Mouse (Mus musculus): ENCODE data around the gene Bicra. TPM values are rescaled to one million over a fixed set of nuclear protein-coding genes. Genes with fewer than 3 reads are reported as not detected.

Bicra gene
- polyA plus RNA-seq, 1 experiment: 10.2 TPM

DNA sequence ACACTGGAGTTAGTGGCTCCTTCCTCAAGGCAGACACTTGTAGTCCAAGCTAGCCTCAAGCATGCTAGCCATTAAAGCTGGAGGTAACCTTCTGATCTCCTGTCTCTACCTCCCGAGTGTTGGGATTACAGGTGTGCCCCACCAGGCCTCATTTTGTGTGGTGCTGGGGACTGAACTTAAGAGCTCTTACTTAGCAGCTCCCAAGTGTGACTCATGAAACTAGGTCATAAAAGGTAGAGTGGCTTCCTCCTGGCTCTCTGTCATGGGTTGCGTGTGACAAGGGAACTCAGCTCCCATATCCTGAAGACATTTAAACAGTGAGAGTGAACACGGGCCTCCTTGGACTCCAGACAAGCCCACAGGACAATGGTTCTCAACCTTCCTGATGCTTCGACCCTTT, 53.9 kb downstream of the Bicra start:
- no peak overlapping the region for H3K27ac ChIP-seq (ENCODE audit: insufficient read depth, low read length)
- H3K27me3 ChIP-seq (ENCODE audit: control insufficient read depth, insufficient read depth, low read length, poor library complexity, severe bottlenecking): no peaks in the 10 kb centered on the region
- no peak overlapping the region for H3K4me3 ChIP-seq (ENCODE audit: low read depth, low read length)
- no peaks in the 10 kb centered on the region for H3K9me3 ChIP-seq (replicated peaks; ENCODE audit: control insufficient read depth, insufficient read depth, low read length, poor library complexity, severe bottlenecking)
- no peak overlapping the region for H3K9ac ChIP-seq (ENCODE audit: low read depth, poor library complexity, severe bottlenecking)
- TF ChIP-seq POLR2A (IDR thresholded peaks at IDR 0.05; ENCODE audit: insufficient read depth, low read length) (no peak), EP300 (IDR thresholded peaks at IDR 0.05; ENCODE audit: insufficient read depth, low read depth, low read length) (no peak), CTCF (IDR thresholded peaks at IDR 0.05; ENCODE audit: low read depth, low read length) (no peak)
- no peaks in the 10 kb centered on the region for H3K36me3 ChIP-seq (ENCODE audit: control insufficient read depth, insufficient read depth, low read length, poor library complexity, severe bottlenecking)
- H3K4me1 ChIP-seq (ENCODE audit: control insufficient read depth, insufficient read depth, low read length): no peaks in the 10 kb centered on the region

DNA sequence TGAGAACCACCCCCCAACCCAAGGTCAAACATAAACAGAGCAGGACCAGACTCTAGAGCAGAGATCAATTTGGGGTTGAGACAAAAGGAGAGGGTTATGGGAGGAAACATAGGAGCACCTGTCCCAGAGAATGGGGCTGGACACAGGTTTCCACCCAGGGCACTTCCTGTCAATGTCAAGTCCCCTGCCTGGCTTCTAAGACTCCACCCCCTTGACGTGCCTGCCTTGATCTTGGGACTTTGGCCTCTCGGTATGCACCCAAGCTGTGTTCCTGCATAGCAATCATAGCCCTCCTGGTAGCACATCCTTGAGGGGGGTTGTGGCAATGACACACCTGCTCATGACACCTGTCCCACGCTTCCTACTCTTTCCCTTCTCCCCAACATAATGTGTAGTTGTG, 54.6 kb downstream of the Bicra start:
- H3K9ac ChIP-seq (ENCODE audit: low read depth, poor library complexity, severe bottlenecking): no peak overlapping the region
- H3K27ac ChIP-seq (ENCODE audit: insufficient read depth, low read length): no peak overlapping the region
- H3K9me3 ChIP-seq (replicated peaks; ENCODE audit: control insufficient read depth, insufficient read depth, low read length, poor library complexity, severe bottlenecking): no peaks in the 10 kb centered on the region
- H3K4me1 ChIP-seq (ENCODE audit: control insufficient read depth, insufficient read depth, low read length): no peaks in the 10 kb centered on the region
- no peaks in the 10 kb centered on the region for H3K36me3 ChIP-seq (ENCODE audit: control insufficient read depth, insufficient read depth, low read length, poor library complexity, severe bottlenecking)
- no peak overlapping the region for H3K4me3 ChIP-seq (ENCODE audit: low read depth, low read length)
- no peaks in the 10 kb centered on the region for H3K27me3 ChIP-seq (ENCODE audit: control insufficient read depth, insufficient read depth, low read length, poor library complexity, severe bottlenecking)
- TF ChIP-seq EP300 (IDR thresholded peaks at IDR 0.05; ENCODE audit: insufficient read depth, low read depth, low read length) (no peak), POLR2A (IDR thresholded peaks at IDR 0.05; ENCODE audit: insufficient read depth, low read length) (no peak), CTCF (IDR thresholded peaks at IDR 0.05; ENCODE audit: low read depth, low read length) (no peak)

DNA sequence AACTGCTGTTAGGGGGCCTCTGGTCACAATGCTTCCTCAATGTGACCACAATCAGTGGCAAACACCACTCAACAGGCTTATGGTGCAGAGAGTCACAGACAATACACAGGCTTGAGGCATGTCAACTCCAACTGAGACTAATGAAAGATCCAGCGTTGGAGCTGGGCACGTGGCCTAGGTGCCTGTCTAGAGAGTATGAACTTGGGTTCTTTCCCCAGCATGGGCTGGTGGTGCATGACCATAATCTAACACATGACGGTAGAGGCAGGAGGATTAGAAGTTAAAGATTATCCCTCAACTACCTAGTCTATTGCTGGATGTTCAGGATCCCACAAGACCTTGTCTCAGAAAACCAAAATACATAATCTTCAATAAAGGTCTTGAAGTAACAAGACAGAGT, 56.0 kb downstream of the Bicra start:
- Histone ChIP-seq H3K4me1 (ENCODE audit: control insufficient read depth, insufficient read depth, low read length) (no peaks in the 10 kb centered on the region), H3K9ac (ENCODE audit: low read depth, poor library complexity, severe bottlenecking) (no peak overlapping the region), H3K27me3 (ENCODE audit: control insufficient read depth, insufficient read depth, low read length, poor library complexity, severe bottlenecking) (no peaks in the 10 kb centered on the region), H3K36me3 (ENCODE audit: control insufficient read depth, insufficient read depth, low read length, poor library complexity, severe bottlenecking) (no peaks in the 10 kb centered on the region), H3K4me3 (ENCODE audit: low read depth, low read length) (no peak overlapping the region), H3K27ac (ENCODE audit: insufficient read depth, low read length) (no peak overlapping the region), H3K9me3 (replicated peaks; ENCODE audit: control insufficient read depth, insufficient read depth, low read length, poor library complexity, severe bottlenecking) (no peaks in the 10 kb centered on the region)
- no peak for TF ChIP-seq EP300 (IDR thresholded peaks at IDR 0.05; ENCODE audit: insufficient read depth, low read depth, low read length)

DNA sequence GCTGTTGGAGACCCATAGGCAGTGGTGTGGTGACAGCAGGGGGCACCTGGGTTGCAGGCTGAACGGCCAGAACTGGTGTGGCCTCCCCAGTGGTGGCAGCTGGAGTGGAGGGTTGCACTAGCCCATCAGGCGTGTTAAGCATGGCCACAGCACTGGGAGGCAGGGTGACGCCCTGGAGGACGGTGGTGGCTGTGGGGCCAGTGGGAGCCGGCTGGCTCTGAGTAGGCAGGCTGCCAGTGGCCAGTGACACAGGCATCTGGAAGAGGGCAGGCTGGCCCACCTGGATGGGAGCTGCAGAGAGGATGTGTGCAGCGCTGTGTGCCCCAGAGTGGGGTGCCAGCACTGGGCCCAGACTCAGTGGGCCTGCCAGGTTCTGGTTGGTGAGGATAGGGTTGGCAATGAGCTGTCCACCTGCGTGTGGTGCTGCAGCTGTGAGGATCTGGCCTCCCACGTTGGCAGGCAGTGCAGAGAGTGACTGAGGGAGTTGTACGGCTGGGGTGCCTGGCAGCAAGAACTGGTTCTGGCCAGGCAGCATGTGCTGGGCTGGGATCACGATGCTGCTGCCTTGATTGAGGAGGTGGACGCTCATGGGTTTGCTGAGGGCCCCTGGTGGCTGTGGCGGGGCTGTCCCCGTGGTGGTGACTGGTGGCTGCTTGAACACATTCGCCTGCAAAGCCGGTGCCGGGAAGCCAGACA, 59.9 kb downstream of the Bicra start:
- Histone ChIP-seq H3K27ac (ENCODE audit: insufficient read depth, low read length) (no peak overlapping the region), H3K27me3 (ENCODE audit: control insufficient read depth, insufficient read depth, low read length, poor library complexity, severe bottlenecking) (no peaks in the 10 kb centered on the region), H3K9ac (ENCODE audit: low read depth, poor library complexity, severe bottlenecking) (no peak overlapping the region), H3K4me3 (ENCODE audit: low read depth, low read length) (no peak overlapping the region), H3K4me1 (ENCODE audit: control insufficient read depth, insufficient read depth, low read length) (no peaks in the 10 kb centered on the region), H3K36me3 (ENCODE audit: control insufficient read depth, insufficient read depth, low read length, poor library complexity, severe bottlenecking) (no peaks in the 10 kb centered on the region), H3K9me3 (replicated peaks; ENCODE audit: control insufficient read depth, insufficient read depth, low read length, poor library complexity, severe bottlenecking) (no peaks in the 10 kb centered on the region)
- no peak for TF ChIP-seq CTCF (IDR thresholded peaks at IDR 0.05; ENCODE audit: low read depth, low read length)
- TF ChIP-seq EP300 (IDR thresholded peaks at IDR 0.05; ENCODE audit: insufficient read depth, low read depth, low read length): no peak
- TF ChIP-seq POLR2A (IDR thresholded peaks at IDR 0.05; ENCODE audit: insufficient read depth, low read length): no peak

DNA sequence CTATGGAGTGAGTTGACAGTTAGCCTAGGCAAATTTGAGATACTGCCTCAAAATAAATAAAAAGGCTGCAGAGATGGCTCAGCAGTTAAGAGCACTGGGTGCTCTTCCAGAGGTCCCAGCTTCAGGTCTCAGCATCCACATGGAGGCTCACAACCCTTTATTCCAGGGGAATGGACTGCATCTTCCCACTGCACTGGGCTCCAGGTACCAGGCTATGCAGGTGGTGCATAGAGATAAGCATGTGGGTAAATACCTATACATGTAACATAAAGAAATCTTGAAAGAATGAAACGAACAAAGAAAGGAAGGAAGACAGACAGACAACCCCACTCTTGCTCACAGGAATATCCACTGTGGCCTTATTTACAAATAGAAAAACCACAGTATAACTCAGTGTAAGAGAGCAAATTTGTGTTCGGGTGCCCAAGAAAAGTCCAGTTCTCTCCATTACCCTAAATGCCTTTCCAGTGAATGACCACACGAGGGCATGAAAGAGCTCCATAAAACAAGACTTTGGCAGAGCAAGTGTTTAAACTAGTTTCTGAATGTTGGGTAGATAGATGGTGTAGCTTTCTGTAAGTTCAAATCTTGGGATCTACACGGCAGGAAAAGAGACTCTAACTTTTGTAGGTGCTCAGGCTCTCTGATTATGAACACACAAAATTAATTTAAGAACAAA, 64.9 kb downstream of the Bicra start:
- no peak overlapping the region for H3K27ac ChIP-seq (ENCODE audit: insufficient read depth, low read length)
- no peak overlapping the region for H3K9ac ChIP-seq (ENCODE audit: low read depth, poor library complexity, severe bottlenecking)
- H3K4me1 ChIP-seq (ENCODE audit: control insufficient read depth, insufficient read depth, low read length): peaks cover 4% of the 10 kb centered on the region
- no peaks in the 10 kb centered on the region for H3K9me3 ChIP-seq (replicated peaks; ENCODE audit: control insufficient read depth, insufficient read depth, low read length, poor library complexity, severe bottlenecking)
- no peak overlapping the region for H3K4me3 ChIP-seq (ENCODE audit: low read depth, low read length)
- TF ChIP-seq POLR2A (IDR thresholded peaks at IDR 0.05; ENCODE audit: insufficient read depth, low read length) (no peak), EP300 (IDR thresholded peaks at IDR 0.05; ENCODE audit: insufficient read depth, low read depth, low read length) (no peak), CTCF (IDR thresholded peaks at IDR 0.05; ENCODE audit: low read depth, low read length) (peak; percentile 6)
- no peaks in the 10 kb centered on the region for H3K36me3 ChIP-seq (ENCODE audit: control insufficient read depth, insufficient read depth, low read length, poor library complexity, severe bottlenecking)
- no peaks in the 10 kb centered on the region for H3K27me3 ChIP-seq (ENCODE audit: control insufficient read depth, insufficient read depth, low read length, poor library complexity, severe bottlenecking)

DNA sequence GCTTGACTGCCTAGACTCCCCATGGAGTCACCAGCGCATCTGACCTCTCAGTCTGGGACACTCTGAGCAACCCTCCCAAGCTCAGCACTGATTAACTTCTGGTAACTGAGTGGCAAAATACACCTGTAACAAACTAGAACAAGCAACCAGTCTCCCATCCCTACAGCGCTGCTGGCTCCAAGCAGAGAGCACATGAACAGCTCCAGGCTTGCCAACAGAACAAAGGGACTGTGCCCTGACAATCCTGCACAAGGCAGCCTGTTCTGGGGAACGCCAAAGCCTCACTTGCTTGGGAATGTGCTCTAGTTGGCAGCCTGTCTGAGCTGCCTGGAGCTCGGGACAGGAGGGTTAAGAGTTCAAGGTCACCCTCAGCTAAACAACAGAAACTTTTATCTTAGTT, 66.2 kb downstream of the Bicra start:
- TF ChIP-seq EP300 (IDR thresholded peaks at IDR 0.05; ENCODE audit: insufficient read depth, low read depth, low read length): peak; percentile 51; the same call in 1 of the 2 replicates
- no peak for TF ChIP-seq POLR2A (IDR thresholded peaks at IDR 0.05; ENCODE audit: insufficient read depth, low read length)
- no peak for TF ChIP-seq CTCF (IDR thresholded peaks at IDR 0.05; ENCODE audit: low read depth, low read length)
- no peaks in the 10 kb centered on the region for H3K9me3 ChIP-seq (replicated peaks; ENCODE audit: control insufficient read depth, insufficient read depth, low read length, poor library complexity, severe bottlenecking)
- H3K36me3 ChIP-seq (ENCODE audit: control insufficient read depth, insufficient read depth, low read length, poor library complexity, severe bottlenecking): no peaks in the 10 kb centered on the region
- peak overlapping the region; percentile 16; the same call in 1 of the 2 replicates for H3K27ac ChIP-seq (ENCODE audit: insufficient read depth, low read length)
- no peak overlapping the region for H3K4me3 ChIP-seq (ENCODE audit: low read depth, low read length)
- H3K4me1 ChIP-seq (ENCODE audit: control insufficient read depth, insufficient read depth, low read length): peaks cover 4% of the 10 kb centered on the region
- H3K9ac ChIP-seq (ENCODE audit: low read depth, poor library complexity, severe bottlenecking): no peak overlapping the region
- H3K27me3 ChIP-seq (ENCODE audit: control insufficient read depth, insufficient read depth, low read length, poor library complexity, severe bottlenecking): no peaks in the 10 kb centered on the region
